Mouse (Mus musculus): ENCODE data around the gene Ypel2. TPM values are rescaled to one million over a fixed set of nuclear protein-coding genes. Genes with fewer than 3 reads are reported as not detected.

Ypel2 gene
- polyA plus RNA-seq, 1 experiment from 2014 or later, result 23.1 TPM

DNA sequence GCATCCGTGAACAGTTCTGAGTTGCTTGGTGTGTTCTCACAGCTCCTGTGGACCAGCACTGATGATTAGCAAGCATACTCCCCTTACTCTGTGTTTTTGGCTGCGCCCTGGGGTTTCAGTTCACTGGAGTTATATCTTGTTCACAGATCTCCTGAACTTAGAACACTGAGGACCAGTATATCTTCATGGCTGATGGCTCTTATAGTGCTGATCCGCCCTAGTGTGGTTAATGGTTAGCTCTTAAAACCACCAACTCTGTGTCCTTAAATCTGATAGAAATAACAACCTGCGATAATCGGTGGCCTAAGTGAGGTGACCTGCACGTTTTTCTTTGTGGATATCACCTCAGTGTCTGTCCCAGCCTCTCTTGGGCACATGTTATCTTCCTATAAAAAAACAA is 84.5 kb downstream of the Ypel2 start:
- no peak overlapping the region for H3K4me3 ChIP-seq
- H3K9me3 ChIP-seq (replicated peaks), result no peaks in the 10 kb centered on the region
- WGBS, result 76% methylated on average over 6 of the region's 6 CpGs
- no peaks in the 10 kb centered on the region for H3K27me3 ChIP-seq
- H3K9ac ChIP-seq, result no peak overlapping the region
- no peak overlapping the region for H3K4me2 ChIP-seq
- H3K27ac ChIP-seq, result no peak overlapping the region
- H3K36me3 ChIP-seq, result no peaks in the 10 kb centered on the region
- peaks cover 15% of the 10 kb centered on the region for H3K4me1 ChIP-seq (replicated peaks)
- no peak for ATAC-seq (replicated peaks; ENCODE audit: insufficient number of reproducible peaks, insufficient read depth, low FRiP score, low read depth)

DNA sequence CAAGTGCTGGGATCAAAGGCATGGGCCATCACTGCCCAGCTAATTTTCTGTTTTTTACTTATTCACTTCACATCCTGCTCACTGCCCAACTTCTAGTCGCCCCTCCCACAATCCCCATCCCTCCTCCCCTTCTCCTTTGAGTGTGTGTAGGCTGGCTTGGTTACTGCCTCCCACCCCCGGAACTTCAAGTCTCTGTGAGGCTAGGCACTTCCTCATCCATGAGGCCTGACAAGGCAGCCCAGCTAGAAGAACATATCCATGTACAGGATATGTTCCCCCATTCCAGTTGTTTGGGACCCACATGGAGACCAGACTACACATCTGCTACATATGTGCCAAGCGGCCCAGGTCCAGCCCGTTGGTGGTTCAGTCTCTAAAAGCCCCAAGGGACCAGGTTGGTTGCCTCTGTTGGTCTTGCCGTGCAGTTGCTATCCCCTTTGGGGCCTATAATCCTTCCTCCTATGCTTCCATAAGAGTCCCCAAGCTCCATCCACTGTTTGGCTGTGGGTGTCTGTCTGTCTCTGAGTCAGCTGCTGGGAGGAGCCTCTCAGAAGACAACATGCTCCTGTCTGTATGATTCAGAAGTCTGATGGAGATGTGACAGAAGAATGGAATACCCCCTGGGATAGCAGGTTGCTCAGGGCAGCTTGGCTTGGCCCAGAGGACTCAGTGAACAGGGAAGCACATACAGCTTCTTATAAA is 85.5 kb downstream of the Ypel2 start:
- no peak overlapping the region for H3K4me2 ChIP-seq
- H3K9ac ChIP-seq, result no peak overlapping the region
- H3K4me1 ChIP-seq (replicated peaks), result peaks cover 9% of the 10 kb centered on the region
- ATAC-seq (replicated peaks; ENCODE audit: insufficient number of reproducible peaks, insufficient read depth, low FRiP score, low read depth), result no peak
- 76% methylated on average over 5 of the region's 5 CpGs for WGBS
- no peak overlapping the region for H3K4me3 ChIP-seq
- no peak overlapping the region for H3K27ac ChIP-seq
- no peaks in the 10 kb centered on the region for H3K27me3 ChIP-seq
- H3K36me3 ChIP-seq, result no peaks in the 10 kb centered on the region
- no peaks in the 10 kb centered on the region for H3K9me3 ChIP-seq (replicated peaks)

- Histone ChIP-seq H3K9ac (no peak overlapping the region), H3K4me2 (no peak overlapping the region), H3K36me3 (no peaks in the 10 kb centered on the region), H3K9me3 (replicated peaks) (no peaks in the 10 kb centered on the region), H3K4me3 (no peak overlapping the region), H3K4me1 (replicated peaks) (peaks cover 9% of the 10 kb centered on the region), H3K27ac (no peak overlapping the region), H3K27me3 (no peaks in the 10 kb centered on the region)
- WGBS, result 79% methylated on average over 11 of the region's 11 CpGs
- no peak for ATAC-seq (replicated peaks; ENCODE audit: insufficient number of reproducible peaks, insufficient read depth, low FRiP score, low read depth)
Observed at GRCm38 (mm10) chr11:86906767-86907662, 86.5 kb downstream of the Ypel2 start.

DNA sequence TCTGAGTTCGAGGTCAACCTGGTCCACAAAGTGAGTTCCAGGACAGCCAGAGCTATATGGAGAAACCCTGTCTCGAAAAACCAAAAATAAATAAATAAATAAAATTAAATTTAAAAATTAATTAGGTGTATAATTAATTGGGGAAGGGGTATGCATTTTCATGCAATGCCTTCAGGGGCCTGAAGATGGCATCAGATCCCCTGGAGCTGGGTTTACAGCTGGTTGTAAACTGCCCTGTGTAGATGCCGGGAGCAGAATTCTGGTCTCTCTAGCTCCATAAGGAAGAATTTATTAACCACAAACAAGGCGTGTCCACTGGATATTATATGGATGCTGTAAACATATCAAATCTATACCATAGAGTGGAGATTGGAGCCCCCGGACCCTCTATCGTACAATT is 87.2 kb downstream of the Ypel2 start:
- WGBS, result 90% methylated on average over 6 of the region's 6 CpGs
- no peak overlapping the region for H3K4me2 ChIP-seq
- ATAC-seq (replicated peaks; ENCODE audit: insufficient number of reproducible peaks, insufficient read depth, low FRiP score, low read depth), result no peak
- no peaks in the 10 kb centered on the region for H3K27me3 ChIP-seq
- no peak overlapping the region for H3K9ac ChIP-seq
- H3K36me3 ChIP-seq, result no peaks in the 10 kb centered on the region
- no peak overlapping the region for H3K27ac ChIP-seq
- no peak overlapping the region for H3K4me3 ChIP-seq
- no peaks in the 10 kb centered on the region for H3K9me3 ChIP-seq (replicated peaks)
- H3K4me1 ChIP-seq (replicated peaks), result peaks cover 9% of the 10 kb centered on the region

DNA sequence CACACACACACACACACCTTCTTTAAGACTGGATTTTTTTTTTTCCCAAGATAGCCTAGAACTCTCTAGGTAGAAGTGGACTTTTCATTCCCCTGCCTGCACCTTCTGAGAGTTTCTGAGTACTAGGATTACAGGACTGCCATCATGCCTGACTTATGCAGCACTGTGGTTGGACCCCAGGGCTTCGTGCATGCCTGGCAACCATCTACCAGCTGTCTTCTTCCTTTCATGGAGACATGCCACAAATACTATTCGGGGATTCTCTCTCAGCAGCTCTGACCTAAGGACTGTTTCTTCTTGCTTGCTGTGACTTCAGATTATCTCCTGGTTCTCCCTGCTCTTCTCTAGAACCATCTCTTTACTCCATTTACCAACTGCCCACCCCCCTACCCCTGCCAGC is 88.2 kb downstream of the Ypel2 start:
- Histone ChIP-seq H3K4me2 (no peak overlapping the region), H3K4me3 (no peak overlapping the region), H3K9ac (no peak overlapping the region), H3K9me3 (replicated peaks) (no peaks in the 10 kb centered on the region), H3K27ac (no peak overlapping the region), H3K27me3 (no peaks in the 10 kb centered on the region), H3K4me1 (replicated peaks) (peaks cover 12% of the 10 kb centered on the region), H3K36me3 (no peaks in the 10 kb centered on the region)
- 52% methylated on average over 2 of the region's 2 CpGs for WGBS
- ATAC-seq (replicated peaks; ENCODE audit: insufficient number of reproducible peaks, insufficient read depth, low FRiP score, low read depth), result no peak

DNA sequence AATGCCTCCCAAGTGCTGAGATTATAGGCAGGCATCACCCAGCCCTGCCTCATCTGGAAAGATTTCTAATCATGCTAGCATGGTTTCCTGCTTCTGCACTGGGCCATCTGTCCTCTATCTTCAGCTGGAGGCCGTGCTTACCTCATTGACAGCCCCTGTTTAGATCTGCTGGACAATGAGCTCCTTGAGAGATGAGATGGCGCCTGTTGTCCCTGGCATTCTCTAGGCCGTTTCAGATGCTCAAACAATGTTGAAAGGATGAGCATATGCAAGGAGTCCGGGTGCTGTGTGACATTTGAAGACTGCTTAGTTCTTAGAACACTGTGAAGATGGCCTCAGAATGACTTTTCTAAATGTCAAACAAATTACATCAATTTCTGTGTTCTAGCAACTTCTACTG is 88.8 kb downstream of the Ypel2 start:
- no peaks in the 10 kb centered on the region for H3K9me3 ChIP-seq (replicated peaks)
- peaks cover 17% of the 10 kb centered on the region for H3K4me1 ChIP-seq (replicated peaks)
- H3K4me2 ChIP-seq, result no peak overlapping the region
- ATAC-seq (replicated peaks; ENCODE audit: insufficient number of reproducible peaks, insufficient read depth, low FRiP score, low read depth), result no peak
- H3K36me3 ChIP-seq, result no peaks in the 10 kb centered on the region
- no peaks in the 10 kb centered on the region for H3K27me3 ChIP-seq
- no peak overlapping the region for H3K9ac ChIP-seq
- H3K27ac ChIP-seq, result no peak overlapping the region
- no peak overlapping the region for H3K4me3 ChIP-seq
- 44% methylated on average over 4 of the region's 4 CpGs for WGBS

GRCm38 (mm10) chr11:86898367-86898766 is 95.1 kb downstream of the Ypel2 start:
- no peak; the same call in 1 of the 2 replicates for ATAC-seq (replicated peaks; ENCODE audit: insufficient number of reproducible peaks, insufficient read depth, low FRiP score, low read depth)
- 18% methylated on average over 2 of the region's 2 CpGs for WGBS
- Histone ChIP-seq H3K9me3 (replicated peaks) (no peaks in the 10 kb centered on the region), H3K4me1 (replicated peaks) (peaks cover 62% of the 10 kb centered on the region), H3K27me3 (no peaks in the 10 kb centered on the region), H3K9ac (peak overlapping the region; percentile 26; the same call in 1 of the 2 replicates), H3K4me3 (no peak overlapping the region), H3K27ac (peak overlapping the region; percentile 82), H3K36me3 (no peaks in the 10 kb centered on the region), H3K4me2 (0 out of 2 replicates have a peak overlapping the region, but pooled peaks have one; percentile 26)

DNA sequence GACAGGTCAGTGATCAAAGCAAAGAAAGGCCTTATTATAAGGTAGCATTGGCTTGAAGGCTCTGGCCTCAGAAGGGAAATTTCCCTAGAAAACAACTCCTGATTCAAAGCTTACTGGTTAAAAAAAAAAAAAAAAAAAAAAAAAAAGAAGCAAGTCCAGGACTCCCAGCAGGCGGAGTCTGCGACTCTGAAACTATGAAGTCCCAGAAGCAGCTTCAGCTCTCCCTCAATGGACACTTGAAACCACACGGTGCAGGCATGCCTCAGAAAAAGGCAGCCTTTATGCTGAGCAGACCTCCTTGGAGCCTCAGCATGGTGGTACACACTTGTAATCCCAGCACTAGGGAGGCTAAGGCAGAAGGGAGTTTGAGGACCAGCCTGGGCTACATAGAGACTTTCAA is 97.9 kb downstream of the Ypel2 start:
- Histone ChIP-seq H3K36me3 (no peaks in the 10 kb centered on the region), H3K4me3 (no peak overlapping the region), H3K4me1 (replicated peaks) (peaks cover 64% of the 10 kb centered on the region), H3K27me3 (no peaks in the 10 kb centered on the region), H3K4me2 (peak overlapping the region; percentile 29), H3K9ac (peak overlapping the region; percentile 22; the same call in 1 of the 2 replicates), H3K27ac (peak overlapping the region; percentile 93), H3K9me3 (replicated peaks) (no peaks in the 10 kb centered on the region)
- WGBS, result 14% methylated on average over 3 of the region's 3 CpGs
- ATAC-seq (replicated peaks; ENCODE audit: insufficient number of reproducible peaks, insufficient read depth, low FRiP score, low read depth), result 0 out of 2 replicates have a peak, but pooled peaks have one; percentile 6

DNA sequence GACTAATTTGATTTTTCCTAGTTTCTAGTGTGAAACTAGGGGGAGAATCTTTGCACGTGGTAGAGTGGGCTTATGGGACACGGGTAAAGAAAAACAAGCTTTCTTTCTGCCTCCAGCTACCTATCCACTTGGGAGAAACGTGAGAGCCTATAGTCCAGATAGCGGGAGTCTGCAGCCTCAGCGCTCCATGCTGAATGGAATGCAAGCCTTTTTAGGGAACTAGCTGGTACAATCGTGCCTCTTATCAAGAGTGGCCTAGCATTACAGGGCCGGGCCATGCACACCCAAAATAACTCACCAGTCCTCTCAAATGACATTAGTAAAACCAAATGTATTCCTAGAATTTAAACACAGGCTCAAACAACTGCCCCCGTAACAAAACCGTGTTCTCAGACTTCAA is 98.4 kb downstream of the Ypel2 start:
- no peaks in the 10 kb centered on the region for H3K36me3 ChIP-seq
- H3K27me3 ChIP-seq, result no peaks in the 10 kb centered on the region
- no peaks in the 10 kb centered on the region for H3K9me3 ChIP-seq (replicated peaks)
- H3K4me1 ChIP-seq (replicated peaks), result peaks cover 61% of the 10 kb centered on the region
- no peak overlapping the region for H3K9ac ChIP-seq
- WGBS, result 22% methylated on average over 9 of the region's 9 CpGs
- peak overlapping the region; percentile 93 for H3K27ac ChIP-seq
- no peak overlapping the region for H3K4me3 ChIP-seq
- H3K4me2 ChIP-seq, result peak overlapping the region; percentile 29
- ATAC-seq (replicated peaks; ENCODE audit: insufficient number of reproducible peaks, insufficient read depth, low FRiP score, low read depth), result peak; percentile 80

DNA sequence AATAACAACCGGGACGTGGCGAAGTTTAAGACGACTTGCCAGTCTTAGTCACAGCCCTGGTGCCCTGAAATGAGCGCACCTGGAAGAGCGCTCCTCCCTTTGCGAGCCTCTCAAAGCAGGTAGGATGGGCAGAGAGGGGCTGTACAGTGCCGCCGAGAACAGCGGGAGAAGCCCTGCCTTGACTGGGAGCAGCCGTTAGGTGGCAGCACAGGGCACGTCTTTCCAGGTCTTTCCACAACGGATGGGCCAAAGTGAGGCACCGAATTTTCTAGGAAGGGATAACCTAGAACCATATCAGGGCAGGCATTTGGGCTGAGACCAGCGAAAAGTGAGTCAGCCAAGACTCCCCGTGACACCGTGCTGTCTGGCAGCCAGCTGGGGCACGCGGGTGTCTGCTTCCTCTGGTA is 99.3 kb downstream of the Ypel2 start:
- ATAC-seq (replicated peaks; ENCODE audit: insufficient number of reproducible peaks, insufficient read depth, low FRiP score, low read depth), result peak; percentile 49
- Histone ChIP-seq H3K4me3 (peak overlapping the region; percentile 39), H3K9me3 (replicated peaks) (no peaks in the 10 kb centered on the region), H3K36me3 (no peaks in the 10 kb centered on the region), H3K4me2 (peak overlapping the region; percentile 59), H3K4me1 (replicated peaks) (peaks cover 51% of the 10 kb centered on the region), H3K27ac (peak overlapping the region; percentile 93), H3K9ac (peak overlapping the region; percentile 41), H3K27me3 (no peaks in the 10 kb centered on the region)
- 6% methylated on average over 19 of the region's 19 CpGs for WGBS

DNA sequence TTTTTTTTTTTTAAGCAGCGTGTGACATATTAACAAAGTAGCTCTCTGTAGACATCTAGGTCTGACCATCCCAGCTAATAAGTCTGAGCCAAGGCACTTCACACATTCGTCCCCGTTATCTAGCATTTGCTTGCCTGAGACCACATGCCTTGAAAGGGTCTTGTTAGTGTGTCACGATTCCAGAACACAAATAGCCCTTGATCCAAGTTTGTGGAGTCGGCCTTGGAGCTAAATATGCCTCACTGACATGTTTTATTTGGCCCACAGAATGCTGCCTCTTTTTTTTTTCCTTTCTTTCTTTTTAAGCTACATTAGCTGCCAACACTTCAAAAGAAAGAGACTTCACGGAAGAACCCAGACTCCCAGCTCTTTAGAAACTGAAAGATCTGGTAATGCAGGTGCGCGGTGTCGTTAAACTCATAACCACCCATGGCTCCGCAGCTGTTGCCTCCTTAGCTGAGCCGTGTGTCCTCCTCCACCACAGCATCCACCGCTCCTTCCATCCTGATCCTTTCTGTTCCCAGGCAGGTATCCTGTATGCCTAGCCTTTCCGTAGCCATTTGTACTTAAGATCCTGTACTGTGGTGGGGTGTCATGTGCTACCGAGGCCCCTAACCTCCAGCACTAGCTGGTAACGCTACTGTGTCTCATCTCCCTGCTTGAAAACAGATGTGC is 100.4 kb downstream of the Ypel2 start:
- Histone ChIP-seq H3K4me1 (replicated peaks) (peaks cover 41% of the 10 kb centered on the region), H3K27ac (peak overlapping the region; percentile 67), H3K4me3 (no peak overlapping the region), H3K27me3 (no peaks in the 10 kb centered on the region), H3K4me2 (no peak overlapping the region), H3K9me3 (replicated peaks) (no peaks in the 10 kb centered on the region), H3K9ac (no peak overlapping the region), H3K36me3 (no peaks in the 10 kb centered on the region)
- 60% methylated on average over 15 of the region's 15 CpGs for WGBS
- ATAC-seq (replicated peaks; ENCODE audit: insufficient number of reproducible peaks, insufficient read depth, low FRiP score, low read depth), result no peak

Data from heart, embryonic 15.5 days (tissue).